Mouse (Mus musculus): ENCODE results near the gene Cwh43. TPM values are rescaled to one million over a fixed set of nuclear protein-coding genes. Genes with fewer than 3 reads are reported as not detected.

Cwh43 gene
- polyA plus RNA-seq, 1 experiment from 2014 or later, result not detected

- Histone ChIP-seq H3K36me3 (no peaks in the 10 kb centered on the region), H3K4me1 (replicated peaks) (no peaks in the 10 kb centered on the region), H3K27ac (no peak overlapping the region), H3K27me3 (ENCODE audit: insufficient read depth, poor library complexity, severe bottlenecking) (peaks cover 9% of the 10 kb centered on the region), H3K9me3 (no peaks in the 10 kb centered on the region), H3K4me3 (no peak overlapping the region)
- 76% methylated on average over 9 of the region's 9 CpGs for WGBS
- no peak for DNase-seq (ENCODE audit: low spot score)
These were observed 29.8 kb upstream of the Cwh43 start for GRCm38 (mm10) chr5:73376041-73376440.

GRCm38 (mm10) chr5:73376491-73376890 lies 29.4 kb upstream of the Cwh43 start:
- no peaks in the 10 kb centered on the region for H3K36me3 ChIP-seq
- no peak for DNase-seq (ENCODE audit: low spot score)
- no peak overlapping the region for H3K4me3 ChIP-seq
- H3K4me1 ChIP-seq (replicated peaks), result no peaks in the 10 kb centered on the region
- H3K9me3 ChIP-seq, result no peaks in the 10 kb centered on the region
- H3K27ac ChIP-seq, result no peak overlapping the region
- 91% methylated on average over 7 of the region's 7 CpGs for WGBS
- H3K27me3 ChIP-seq (ENCODE audit: insufficient read depth, poor library complexity, severe bottlenecking), result peaks cover 14% of the 10 kb centered on the region

- Histone ChIP-seq H3K27me3 (ENCODE audit: insufficient read depth, poor library complexity, severe bottlenecking) (peaks cover 20% of the 10 kb centered on the region), H3K4me3 (no peak overlapping the region), H3K9me3 (no peaks in the 10 kb centered on the region), H3K36me3 (no peaks in the 10 kb centered on the region), H3K27ac (no peak overlapping the region), H3K4me1 (replicated peaks) (0 out of 2 replicates have a peak, but pooled peaks cover 4% of the 10 kb centered on the region)
- DNase-seq (ENCODE audit: low spot score), result peak; percentile 83
- WGBS, result 27% methylated on average over 3 of the region's 3 CpGs
These were observed 26.0 kb upstream of the Cwh43 start for GRCm38 (mm10) chr5:73379908-73380307.

- WGBS, result 54% methylated on average over 8 of the region's 8 CpGs
- no peak overlapping the region for H3K27ac ChIP-seq
These were observed 25.0 kb upstream of the Cwh43 start for GRCm38 (mm10) chr5:73380829-73381228.

GRCm38 (mm10) chr5:73381510-73381909 lies 24.4 kb upstream of the Cwh43 start:
- WGBS, result 76% methylated on average over 7 of the region's 7 CpGs
- Histone ChIP-seq H3K4me1 (replicated peaks) (0 out of 2 replicates have a peak, but pooled peaks cover 4% of the 10 kb centered on the region), H3K27ac (no peak overlapping the region)

More at GRCm38 (mm10) chr5:73380829-73381228, 25.0 kb upstream of the Cwh43 start:
- Histone ChIP-seq H3K4me1 (replicated peaks) (0 out of 2 replicates have a peak, but pooled peaks cover 4% of the 10 kb centered on the region), H3K36me3 (no peaks in the 10 kb centered on the region), H3K27me3 (ENCODE audit: insufficient read depth, poor library complexity, severe bottlenecking) (peaks cover 20% of the 10 kb centered on the region), H3K9me3 (no peaks in the 10 kb centered on the region), H3K4me3 (no peak overlapping the region)
- no peak for DNase-seq (ENCODE audit: low spot score)

GRCm38 (mm10) chr5:73381976-73382540 lies 23.8 kb upstream of the Cwh43 start:
- H3K4me3 ChIP-seq, result no peak overlapping the region
- H3K4me1 ChIP-seq (replicated peaks), result 0 out of 2 replicates have a peak, but pooled peaks cover 4% of the 10 kb centered on the region
- DNase-seq (ENCODE audit: low spot score), result no peak
- H3K27ac ChIP-seq, result no peak overlapping the region
- peaks cover 20% of the 10 kb centered on the region for H3K27me3 ChIP-seq (ENCODE audit: insufficient read depth, poor library complexity, severe bottlenecking)
- WGBS, result 85% methylated on average over 9 of the region's 9 CpGs
- H3K9me3 ChIP-seq, result no peaks in the 10 kb centered on the region
- no peaks in the 10 kb centered on the region for H3K36me3 ChIP-seq

More at GRCm38 (mm10) chr5:73381510-73381909, 24.4 kb upstream of the Cwh43 start:
- DNase-seq (ENCODE audit: low spot score), result no peak
- Histone ChIP-seq H3K27me3 (ENCODE audit: insufficient read depth, poor library complexity, severe bottlenecking) (peaks cover 20% of the 10 kb centered on the region), H3K36me3 (no peaks in the 10 kb centered on the region), H3K4me3 (no peak overlapping the region), H3K9me3 (no peaks in the 10 kb centered on the region)

GRCm38 (mm10) chr5:73382737-73383646 lies 22.9 kb upstream of the Cwh43 start:
- Histone ChIP-seq H3K36me3 (no peaks in the 10 kb centered on the region), H3K27ac (no peak overlapping the region), H3K4me3 (no peak overlapping the region), H3K9me3 (no peaks in the 10 kb centered on the region), H3K27me3 (ENCODE audit: insufficient read depth, poor library complexity, severe bottlenecking) (peaks cover 20% of the 10 kb centered on the region), H3K4me1 (replicated peaks) (0 out of 2 replicates have a peak, but pooled peaks cover 4% of the 10 kb centered on the region)
- peak; percentile 60 for DNase-seq (ENCODE audit: low spot score)
- 30% methylated on average over 3 of the region's 3 CpGs for WGBS

GRCm38 (mm10) chr5:73383647-73383970 lies 22.3 kb upstream of the Cwh43 start:
- no peak for DNase-seq (ENCODE audit: low spot score)
- no peaks in the 10 kb centered on the region for H3K36me3 ChIP-seq
- H3K9me3 ChIP-seq, result no peaks in the 10 kb centered on the region
- peaks cover 20% of the 10 kb centered on the region for H3K27me3 ChIP-seq (ENCODE audit: insufficient read depth, poor library complexity, severe bottlenecking)
- 0 out of 2 replicates have a peak, but pooled peaks cover 4% of the 10 kb centered on the region for H3K4me1 ChIP-seq (replicated peaks)
- H3K27ac ChIP-seq, result no peak overlapping the region
- H3K4me3 ChIP-seq, result no peak overlapping the region
- 43% methylated on average over 4 of the region's 4 CpGs for WGBS

- H3K4me1 ChIP-seq (replicated peaks), result no peaks in the 10 kb centered on the region; the same call in 1 of the 2 replicates
- no peak overlapping the region for H3K27ac ChIP-seq
- H3K27me3 ChIP-seq (ENCODE audit: insufficient read depth, poor library complexity, severe bottlenecking), result no peaks in the 10 kb centered on the region
- no peaks in the 10 kb centered on the region for H3K36me3 ChIP-seq
- no peak for DNase-seq (ENCODE audit: low spot score)
- no peaks in the 10 kb centered on the region for H3K9me3 ChIP-seq
- no peak overlapping the region for H3K4me3 ChIP-seq
- WGBS, result 92% methylated on average over 9 of the region's 9 CpGs
These were observed 12.8 kb upstream of the Cwh43 start for GRCm38 (mm10) chr5:73393041-73393440.

GRCm38 (mm10) chr5:73399768-73400526 lies 5.9 kb upstream of the Cwh43 start:
- DNase-seq (ENCODE audit: low spot score), result no peak
- 74% methylated on average over 7 of the region's 7 CpGs for WGBS
- no peaks in the 10 kb centered on the region for H3K9me3 ChIP-seq

GRCm38 (mm10) chr5:73401341-73401740 lies 4.5 kb upstream of the Cwh43 start:
- Histone ChIP-seq H3K9me3 (no peaks in the 10 kb centered on the region), H3K36me3 (no peaks in the 10 kb centered on the region), H3K27me3 (ENCODE audit: insufficient read depth, poor library complexity, severe bottlenecking) (peaks cover 29% of the 10 kb centered on the region), H3K4me1 (replicated peaks) (peaks cover 8% of the 10 kb centered on the region), H3K4me3 (no peak overlapping the region), H3K27ac (no peak overlapping the region)
- whole genome bisulfite sequencing, result 72% methylated on average over 5 of the region's 5 CpGs
- DNase-seq (ENCODE audit: low spot score), result no peak

More at GRCm38 (mm10) chr5:73399768-73400526, 5.9 kb upstream of the Cwh43 start:
- Histone ChIP-seq H3K27ac (no peak overlapping the region), H3K36me3 (no peaks in the 10 kb centered on the region), H3K4me3 (no peak overlapping the region), H3K27me3 (ENCODE audit: insufficient read depth, poor library complexity, severe bottlenecking) (peaks cover 15% of the 10 kb centered on the region), H3K4me1 (replicated peaks) (no peaks in the 10 kb centered on the region)

GRCm38 (mm10) chr5:73402911-73403310 lies 3.0 kb upstream of the Cwh43 start:
- WGBS, result 94% methylated on average over 4 of the region's 4 CpGs
- DNase-seq (ENCODE audit: low spot score), result no peak
- no peak overlapping the region for H3K4me3 ChIP-seq
- no peak overlapping the region for H3K27ac ChIP-seq
- H3K9me3 ChIP-seq, result no peaks in the 10 kb centered on the region
- peaks cover 44% of the 10 kb centered on the region for H3K27me3 ChIP-seq (ENCODE audit: insufficient read depth, poor library complexity, severe bottlenecking)
- H3K36me3 ChIP-seq, result no peaks in the 10 kb centered on the region
- H3K4me1 ChIP-seq (replicated peaks), result peaks cover 10% of the 10 kb centered on the region

Measured in hindbrain, embryonic 10.5 days (tissue).